Mouse (Mus musculus) hindbrain, embryonic 14.5 days (tissue): ENCODE data around the gene Rbm42. TPM values are rescaled to one million over a fixed set of nuclear protein-coding genes. Genes with fewer than 3 reads are reported as not detected.
A peak's percentile ranks its signal among the peaks of the same experiment; 100 is the strongest.

Experiments
- ATAC-seq: fragments of 200-750 bp; cut with Nextera tagmentation; 2 replicates; pipeline ENCODE4 v1.8.0; 2017; ENCODE audit warnings: moderate number of reproducible peaks, mild to moderate bottlenecking, moderate TSS enrichment, moderate library complexity; ENCODE audit not compliant: low FRiP score
- DNase-seq: peaks from one replicate; pipeline ENCODE4 v3.0.0-alpha.2; 2015; ENCODE audit warnings: low spot score
- H3K27ac ChIP-seq: fragments of 300-500 bp; sonication (generic); 2 replicates; pipeline ENCODE4 v1.5.1; 2014; ENCODE audit warnings: mild to moderate bottlenecking, moderate library complexity
- H3K27me3 ChIP-seq: fragments of 300-500 bp; sonication (generic); 2 replicates; pipeline ENCODE4 v1.6.1; 2014; ENCODE audit warnings: mild to moderate bottlenecking, low read length, mixed read lengths; ENCODE audit not compliant: control insufficient read depth, insufficient read depth
- H3K36me3 ChIP-seq: fragments of 300-500 bp; sonication (generic); replicated peaks from 2 replicates; pipeline ENCODE4 v1.6.1; 2014; ENCODE audit not compliant: control insufficient read depth, insufficient read depth
- H3K4me1 ChIP-seq: fragments of 300-500 bp; sonication (generic); replicated peaks from 2 replicates; pipeline ENCODE4 v1.6.1; 2014; ENCODE audit warnings: antibody characterized with exemption, low read length, mixed read lengths; ENCODE audit not compliant: control insufficient read depth, insufficient read depth
- H3K4me2 ChIP-seq: fragments of 300-500 bp; sonication (generic); replicated peaks from 2 replicates; pipeline ENCODE4 v1.6.1; 2014; ENCODE audit warnings: mild to moderate bottlenecking, moderate library complexity
- H3K4me3 ChIP-seq: fragments of 300-500 bp; sonication (generic); replicated peaks from 2 replicates; pipeline ENCODE4 v1.5.1; 2014; ENCODE audit warnings: mild to moderate bottlenecking, low read length
- H3K9ac ChIP-seq: fragments of 300-500 bp; sonication (generic); 2 replicates; pipeline ENCODE4 v1.6.1; 2014
- H3K9me3 ChIP-seq: fragments of 300-500 bp; sonication (generic); 2 replicates; pipeline ENCODE4 v1.6.1; 2016; ENCODE audit warnings: low read length; ENCODE audit not compliant: control insufficient read depth
- WGBS: fragments of 180-500 bp; shearing (Covaris S2); extraction: QIAGEN DNeasy Blood & Tissue Kit; methylation state at CpG from one replicate; pipeline ENCODE4 v1.1.7; 2014; 5-methylcytosine and 5-hydroxymethylcytosine counted together
- polyA plus RNA-seq: library from polyadenylated mRNA; unstranded; fragments of >200 nt; fragmentation: Nextera tagmentation; extraction: Ambion mirVana; gene quantifications from 2 replicates; pipeline ENCODE4 v1.2.1, GENCODE M21; 2014

Gene Rbm42
- polyA plus RNA-seq, 1 experiment from 2014 or later, result 118 TPM

DNA sequence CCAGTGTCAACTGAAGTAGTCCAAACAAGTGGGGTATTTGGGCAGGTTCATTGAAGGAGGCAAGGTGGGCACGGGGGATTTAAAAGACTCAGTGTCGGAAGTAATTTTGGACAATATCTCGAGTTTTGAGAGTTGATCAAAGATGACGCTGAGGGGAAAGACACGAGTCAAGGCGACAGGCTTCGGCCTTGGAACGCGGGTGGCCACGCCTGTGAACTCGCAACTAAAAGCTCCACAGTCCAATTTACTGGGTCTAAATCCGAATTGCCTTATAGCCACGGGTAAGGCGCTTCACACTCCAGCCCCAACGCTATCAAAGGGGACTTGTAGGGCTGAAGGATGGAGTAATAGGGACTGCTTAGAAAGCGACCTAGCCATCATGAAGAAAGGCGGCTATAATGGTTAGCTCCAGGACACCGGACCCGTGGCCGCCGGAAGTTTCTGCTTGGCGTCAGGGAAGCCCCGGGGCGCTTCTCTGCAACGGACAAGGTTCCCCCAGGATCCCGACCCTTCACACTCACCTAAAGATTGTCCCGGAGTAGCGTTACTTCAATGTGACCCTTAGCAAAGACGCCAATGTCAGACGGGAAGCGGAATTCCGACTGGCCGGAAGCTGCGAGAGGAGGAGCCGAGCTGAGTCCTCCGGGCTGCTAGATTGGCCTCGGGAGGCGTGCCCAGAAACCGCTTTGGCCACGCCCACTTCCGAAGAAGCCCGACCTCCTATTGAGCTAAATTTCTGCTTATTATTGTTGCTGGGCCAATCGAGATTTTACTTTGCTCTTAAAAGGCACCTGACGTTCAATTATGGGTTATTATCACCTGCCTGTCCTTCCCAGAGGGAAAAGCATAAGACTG is 24.4 kb downstream of the Rbm42 start, which contains the start of gene Cox6b1:
Gene Cox6b1 (minus strand): TSS at position 622 of the 855 bp plus-strand sequence.
- 2% methylated on average over 44 of the region's 44 CpGs for WGBS
- peak within 1 kb of the TSS; percentile 84 for H3K4me2 ChIP-seq
- peak within 1 kb of the TSS; percentile 63 for H3K4me3 ChIP-seq
- H3K9me3 ChIP-seq, result no peaks in the 10 kb centered on the region
- peak within 1 kb of the TSS; percentile 64 for H3K27ac ChIP-seq
- peaks cover 12% of the 10 kb centered on the region for H3K4me1 ChIP-seq
- peaks cover 38% of the 10 kb centered on the region for H3K36me3 ChIP-seq
- peaks cover 6% of the 10 kb centered on the region; the same call in 1 of the 2 replicates for H3K27me3 ChIP-seq
- peak within 1 kb of the TSS; percentile 84 for H3K9ac ChIP-seq
- ATAC-seq (peak; percentile 94), DNase-seq (peak; percentile 96)

DNA sequence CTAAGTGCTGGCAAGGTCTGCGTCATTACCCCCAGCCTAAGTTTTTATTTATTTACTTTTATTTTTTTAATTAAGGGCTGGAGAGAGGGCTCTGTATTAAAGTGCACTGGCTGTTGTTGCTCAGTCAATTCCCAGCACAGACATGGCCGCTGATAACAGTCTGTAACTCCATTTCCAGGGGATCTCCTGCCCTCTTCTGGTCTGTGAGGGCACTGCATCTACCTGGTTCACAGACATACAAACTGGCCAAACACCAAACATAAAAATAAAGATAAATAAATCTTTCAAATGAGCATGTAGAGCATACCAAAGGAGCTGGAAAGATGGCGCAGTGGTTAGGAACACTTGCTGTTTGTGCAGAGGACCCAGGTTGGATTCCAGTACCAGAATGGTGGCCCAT is 30.9 kb downstream of the Rbm42 start:
- Histone ChIP-seq H3K27me3 (no peaks in the 10 kb centered on the region), H3K36me3 (peaks cover 77% of the 10 kb centered on the region), H3K4me1 (no peaks in the 10 kb centered on the region), H3K27ac (no peak overlapping the region), H3K9me3 (no peaks in the 10 kb centered on the region), H3K4me2 (no peak overlapping the region), H3K9ac (no peak overlapping the region), H3K4me3 (no peak overlapping the region)
- no peak for DNase-seq
- WGBS, result 88% methylated on average over 3 of the region's 3 CpGs
- no peak for ATAC-seq

DNA sequence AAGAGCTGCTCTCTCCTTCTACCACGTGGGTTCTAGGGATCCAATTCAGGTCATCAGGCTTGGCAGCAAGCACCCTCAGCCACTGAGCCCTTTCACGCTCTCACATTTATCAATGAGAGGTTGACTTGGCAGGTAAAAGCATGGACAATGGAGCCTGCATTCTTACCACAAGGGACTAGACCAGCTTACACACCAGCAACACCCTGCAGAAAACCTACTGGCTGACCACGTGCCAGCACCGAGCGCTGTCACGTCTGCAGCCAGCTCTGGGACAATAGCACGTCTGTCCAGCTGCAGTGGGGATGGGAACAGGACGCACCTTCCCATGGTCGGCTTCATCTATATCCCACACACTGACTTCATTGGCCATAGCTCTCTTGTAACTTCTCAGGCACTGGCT is 31.5 kb downstream of the Rbm42 start:
- H3K4me1 ChIP-seq, result no peaks in the 10 kb centered on the region
- H3K36me3 ChIP-seq, result peaks cover 72% of the 10 kb centered on the region
- H3K4me2 ChIP-seq, result no peak overlapping the region
- H3K27me3 ChIP-seq, result no peaks in the 10 kb centered on the region
- DNase-seq, result no peak
- H3K4me3 ChIP-seq, result no peak overlapping the region
- H3K9me3 ChIP-seq, result no peaks in the 10 kb centered on the region
- ATAC-seq, result no peak
- H3K27ac ChIP-seq, result no peak overlapping the region
- H3K9ac ChIP-seq, result no peak overlapping the region
- WGBS, result 95% methylated on average over 9 of the region's 9 CpGs

DNA sequence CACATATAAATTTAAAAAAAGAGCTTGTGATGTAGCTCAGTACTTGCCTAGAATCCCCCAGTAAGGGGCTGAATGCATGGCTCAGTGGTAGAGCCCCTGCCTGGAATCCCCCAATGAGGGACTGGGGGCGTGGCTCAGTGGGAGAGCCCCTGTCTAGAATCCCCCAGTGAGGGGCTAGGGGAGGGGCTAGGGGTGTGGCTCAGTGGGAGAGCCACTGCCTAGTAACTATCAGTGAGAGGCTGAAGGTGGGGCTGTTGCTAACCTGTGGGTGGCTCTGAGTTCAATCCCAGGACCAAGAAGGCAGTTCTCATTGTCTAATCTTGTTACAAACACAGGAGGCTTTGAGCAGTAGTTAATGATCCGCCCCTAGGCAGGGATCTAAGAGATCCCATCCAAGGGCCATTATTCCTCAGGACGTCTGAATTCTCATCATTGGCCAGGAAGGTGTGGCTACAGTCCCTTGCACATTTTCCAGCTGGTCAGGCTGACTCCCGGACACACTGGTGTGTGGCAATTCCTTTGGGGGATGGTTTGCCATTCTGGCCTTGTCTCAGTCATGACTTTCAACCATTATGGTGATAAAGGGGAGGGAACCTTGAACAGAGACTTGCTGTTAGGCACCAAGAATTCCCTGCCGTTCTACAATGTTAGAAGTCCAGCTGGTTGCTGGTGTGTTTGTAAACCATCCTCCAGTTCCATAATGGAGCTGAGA is 34.9 kb downstream of the Rbm42 start:
- Histone ChIP-seq H3K36me3 (peaks cover 43% of the 10 kb centered on the region), H3K27ac (no peak overlapping the region), H3K27me3 (no peaks in the 10 kb centered on the region), H3K4me1 (no peaks in the 10 kb centered on the region), H3K9ac (no peak overlapping the region), H3K4me3 (no peak overlapping the region), H3K4me2 (no peak overlapping the region), H3K9me3 (no peaks in the 10 kb centered on the region)
- no peak for ATAC-seq
- no peak for DNase-seq
- WGBS, result 61% methylated on average over 5 of the region's 5 CpGs

- Histone ChIP-seq H3K27me3 (no peaks in the 10 kb centered on the region), H3K27ac (no peak overlapping the region), H3K4me3 (no peak overlapping the region), H3K4me1 (no peaks in the 10 kb centered on the region), H3K9ac (no peak overlapping the region), H3K36me3 (peaks cover 40% of the 10 kb centered on the region), H3K4me2 (no peak overlapping the region), H3K9me3 (no peaks in the 10 kb centered on the region)
- DNase-seq, result no peak
- WGBS, result 85% methylated on average over 2 of the region's 2 CpGs
- ATAC-seq, result no peak
These were observed 35.7 kb downstream of the Rbm42 start for GRCm38 (mm10) chr7:30614454-30614853.

- DNase-seq (peak; percentile 57), ATAC-seq (0 out of 2 replicates have a peak, but pooled peaks have one; percentile 34)
- H3K9me3 ChIP-seq, result no peaks in the 10 kb centered on the region
- 23% methylated on average over 14 of the region's 14 CpGs for WGBS
- H3K4me1 ChIP-seq, result no peaks in the 10 kb centered on the region
- H3K4me2 ChIP-seq, result no peak overlapping the region
- no peak overlapping the region for H3K4me3 ChIP-seq
- H3K27ac ChIP-seq, result no peak overlapping the region
- H3K9ac ChIP-seq, result no peak overlapping the region
- no peaks in the 10 kb centered on the region for H3K27me3 ChIP-seq
- peaks cover 31% of the 10 kb centered on the region for H3K36me3 ChIP-seq
These were observed 36.5 kb downstream of the Rbm42 start for GRCm38 (mm10) chr7:30613529-30614112.

DNA sequence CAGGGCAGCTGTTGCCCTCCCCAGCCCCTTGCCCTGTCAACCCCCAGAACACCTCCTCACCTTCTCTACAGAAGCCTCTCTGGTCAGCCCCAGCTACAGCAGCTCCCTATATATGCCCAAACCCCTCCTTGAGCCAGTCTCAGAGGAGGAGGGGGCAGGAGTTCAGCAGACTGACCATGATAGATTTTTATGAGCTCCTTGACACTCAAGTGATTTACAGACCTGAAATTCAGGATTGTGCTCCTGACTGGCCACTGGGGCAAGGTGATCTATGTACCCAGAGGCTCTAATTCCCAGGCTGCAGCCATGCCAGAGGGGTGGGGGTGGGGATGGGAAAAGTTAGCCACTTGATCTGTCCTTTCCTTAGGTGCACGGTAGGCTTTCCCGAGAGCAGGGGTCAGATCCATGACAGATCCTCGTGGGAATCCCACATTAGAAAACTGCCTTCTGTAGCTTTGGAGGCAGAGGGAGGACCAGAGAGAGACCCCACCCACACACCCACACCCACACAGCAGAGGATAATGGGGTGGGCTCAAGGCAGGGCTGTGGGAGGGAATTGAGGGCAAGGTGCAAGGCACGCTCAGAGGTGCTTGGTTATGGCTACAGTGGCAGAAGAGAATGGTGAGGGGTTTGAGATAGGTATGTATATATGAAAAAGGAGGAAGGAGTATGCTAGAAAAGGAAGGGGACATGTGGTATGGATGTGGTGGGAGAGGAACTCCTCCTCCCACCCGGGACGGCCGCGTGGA is 37.3 kb downstream of the Rbm42 start, which contains the start of gene Upk1a:
Gene Upk1a (minus strand): TSS at position 194 of the 749 bp plus-strand sequence.
- no peak for ATAC-seq
- WGBS, result 83% methylated on average over 8 of the region's 8 CpGs
- no peak within 1 kb of the TSS for H3K27ac ChIP-seq
- DNase-seq, result no peak
- no peak within 1 kb of the TSS for H3K4me3 ChIP-seq
- no peaks in the 10 kb centered on the region for H3K27me3 ChIP-seq
- H3K9ac ChIP-seq, result no peak within 1 kb of the TSS
- no peak within 1 kb of the TSS for H3K4me2 ChIP-seq
- peaks cover 23% of the 10 kb centered on the region for H3K36me3 ChIP-seq
- H3K9me3 ChIP-seq, result no peaks in the 10 kb centered on the region
- no peaks in the 10 kb centered on the region for H3K4me1 ChIP-seq

GRCm38 (mm10) chr7:30610043-30610442 is 40.1 kb downstream of the Rbm42 start:
- WGBS, result 60% methylated on average over 7 of the region's 7 CpGs
- no peak for ATAC-seq
- Histone ChIP-seq H3K27ac (no peak overlapping the region), H3K27me3 (no peaks in the 10 kb centered on the region), H3K4me3 (no peak overlapping the region), H3K9ac (no peak overlapping the region), H3K4me1 (no peaks in the 10 kb centered on the region), H3K4me2 (no peak overlapping the region), H3K36me3 (no peaks in the 10 kb centered on the region), H3K9me3 (no peaks in the 10 kb centered on the region)
- DNase-seq, result no peak
